Comparison of ENCODE assay signal across 21 mouse cellular contexts in genomic region chr15:61517265-61517664, GRCm38 (mm10).
A peak's percentile ranks its signal among the peaks of the same experiment; 100 is the strongest.
DNase-seq lines count a peak whose midpoint lies in the region; ATAC-seq lines count a peak whose summit lies in the region.
"Had no signal": no experiment of that assay in that cellular context is flagged by ENCODE, and none has a peak within 500 bp of the region (broad histone marks: within the 10 kb centered on the region; RNA-seq: fewer than 3 reads in every experiment).

No protein-coding gene starts in this region.

- no peaks in the 10 kb centered on the region for H3K4me1 ChIP-seq in forebrain, embryonic 11.5 days (replicated peaks; ENCODE audit: control insufficient read depth, insufficient read depth, low read length)
- H3K4me1 ChIP-seq in forebrain, embryonic 13.5 days, result no peaks in the 10 kb centered on the region
- H3K4me1 ChIP-seq: embryonic facial prominence, embryonic 12.5 days; heart, embryonic 10.5 days; hindbrain, embryonic 15.5 days; midbrain, embryonic 15.5 days had no signal

- H3K27me3 ChIP-seq in forebrain, embryonic 11.5 days (ENCODE audit: control insufficient read depth, insufficient read depth, low read length), result no peaks in the 10 kb centered on the region
- no peaks in the 10 kb centered on the region for H3K27me3 ChIP-seq in forebrain, embryonic 13.5 days
- H3K27me3 ChIP-seq: embryonic facial prominence, embryonic 12.5 days; hindbrain, embryonic 15.5 days; midbrain, embryonic 15.5 days; Patski had no signal

- no peak overlapping the region for H3K27ac ChIP-seq in forebrain, embryonic 11.5 days (ENCODE audit: low read depth, low read length)
- no peak overlapping the region for H3K27ac ChIP-seq in forebrain, embryonic 13.5 days
- H3K27ac ChIP-seq: embryonic facial prominence, embryonic 12.5 days; heart, embryonic 10.5 days; hindbrain, embryonic 15.5 days; midbrain, embryonic 15.5 days had no signal

- 72% methylated on average over 1 of the region's 1 CpGs for WGBS in forebrain, embryonic 11.5 days
- 94% methylated on average over 1 of the region's 1 CpGs for WGBS in forebrain, embryonic 13.5 days

- H3K9ac ChIP-seq in forebrain, embryonic 11.5 days (ENCODE audit: low read length), result no peak overlapping the region
- no peak overlapping the region for H3K9ac ChIP-seq in forebrain, embryonic 13.5 days
- H3K9ac ChIP-seq: embryonic facial prominence, embryonic 12.5 days; hindbrain, embryonic 15.5 days; midbrain, embryonic 15.5 days had no signal

- no peaks in the 10 kb centered on the region for H3K9me3 ChIP-seq in forebrain, embryonic 11.5 days (ENCODE audit: control insufficient read depth, low read length)
- H3K9me3 ChIP-seq in forebrain, embryonic 13.5 days (replicated peaks), result no peaks in the 10 kb centered on the region
- H3K9me3 ChIP-seq: embryonic facial prominence, embryonic 12.5 days; heart, embryonic 10.5 days; hindbrain, embryonic 15.5 days; midbrain, embryonic 15.5 days had no signal

- ATAC-seq in forebrain, embryonic 11.5 days (replicated peaks; ENCODE audit: low FRiP score), result no peak
- no peak for ATAC-seq in forebrain, embryonic 13.5 days
- ATAC-seq: activated CD4-positive, CD25-positive, alpha-beta regulatory T cell, adult 4 months; intestine, embryonic 16.5 days; midbrain, embryonic 15.5 days; Patski had no signal

- H3K4me2 ChIP-seq in forebrain, embryonic 11.5 days (ENCODE audit: low read depth, low read length, severe bottlenecking), result no peak overlapping the region
- no peak overlapping the region for H3K4me2 ChIP-seq in forebrain, embryonic 13.5 days
- H3K4me2 ChIP-seq: embryonic facial prominence, embryonic 12.5 days; hindbrain, embryonic 15.5 days; midbrain, embryonic 15.5 days had no signal

- DNase-seq in kidney, adult 11 months, result peak; percentile 23
- no peak for DNase-seq in kidney, postnatal 4 days
- DNase-seq in adrenal gland, postnatal 10 days, result peak; percentile 12
- DNase-seq in kidney, adult 18-20 months, result peak; percentile 13
- peak; percentile 18 for DNase-seq in kidney, postnatal 10 days
- DNase-seq in forebrain, embryonic 11.5 days (ENCODE audit: low spot score), result no peak
- DNase-seq in adipocyte (ENCODE audit: low spot score), result no peak
- DNase-seq: cerebellum, adult 18-20 months; cerebellum, postnatal 36 days; gastrocnemius, postnatal 10 days; layer of hippocampus, adult 9-11 months; retina, postnatal 1 day; thymus, postnatal 4 days had no signal

- no peaks in the 10 kb centered on the region for H3K36me3 ChIP-seq in forebrain, embryonic 11.5 days (ENCODE audit: control insufficient read depth, insufficient read depth, low read length)
- no peaks in the 10 kb centered on the region for H3K36me3 ChIP-seq in forebrain, embryonic 13.5 days (ENCODE audit: poor library complexity, severe bottlenecking)
- H3K36me3 ChIP-seq: embryonic facial prominence, embryonic 12.5 days; heart, embryonic 10.5 days; hindbrain, embryonic 15.5 days; midbrain, embryonic 15.5 days had no signal

- no peak overlapping the region for H3K4me3 ChIP-seq in forebrain, embryonic 11.5 days (ENCODE audit: low read depth, low read length)
- H3K4me3 ChIP-seq in forebrain, embryonic 13.5 days, result no peak overlapping the region
- H3K4me3 ChIP-seq: embryonic facial prominence, embryonic 12.5 days; heart, embryonic 10.5 days; hindbrain, embryonic 15.5 days; midbrain, embryonic 15.5 days had no signal

Comparison
In these comparisons a context has a peak if more than half of its experiments do, and no peak if none do; other contexts are left out.
1. DNase-seq: peak in kidney, adult 11 months (single experiment), adrenal gland, postnatal 10 days (single experiment), kidney, adult 18-20 months (single experiment) and kidney, postnatal 10 days (single experiment); none in kidney, postnatal 4 days (0 of 2), forebrain, embryonic 11.5 days (single experiment) and adipocyte (single experiment).